Mouse (Mus musculus) CH12.LX (cell line): ENCODE measurements around the gene Epsti1.

Source experiments
- CHD2 ChIP-seq: IDR thresholded peaks from 2 replicates; pipeline ENCODE4 v1.6.1; 2011; ENCODE audit warnings: low read length, improper control_type of control experiment
- CTCF ChIP-seq, 2 experiments: IDR thresholded peaks in 1 of 2; conservative IDR thresholded peaks in 1 of 2; 2 replicates each; pipeline ENCODE4 v1.5.1; 2011 to 2012; ENCODE audit warnings: low read depth in 2 of 2, low read length in 2 of 2, improper control_type of control experiment in 1 of 2, inconsistent platforms in 1 of 2, mild to moderate bottlenecking in 1 of 2, moderate library complexity in 1 of 2
- E2F4 ChIP-seq: IDR thresholded peaks from 2 replicates; pipeline ENCODE4 v1.6.1; 2011; ENCODE audit warnings: low read depth, low read length, improper control_type of control experiment; ENCODE audit not compliant: insufficient replicate concordance
- MXI1 ChIP-seq: IDR thresholded peaks from 2 replicates; pipeline ENCODE4 v1.6.1; 2011; ENCODE audit warnings: mild to moderate bottlenecking, low read depth, low read length, improper control_type of control experiment
- SIN3A ChIP-seq: IDR thresholded peaks from 2 replicates; pipeline ENCODE4 v1.6.1; 2012; ENCODE audit warnings: low read length, improper control_type of control experiment, inconsistent platforms
- SMC3 ChIP-seq: IDR thresholded peaks from 2 replicates; pipeline ENCODE4 v1.6.1; 2011; ENCODE audit warnings: low read depth, low read length, improper control_type of control experiment
- UBTF ChIP-seq: IDR thresholded peaks from 2 replicates; pipeline ENCODE4 v1.6.1; 2012; ENCODE audit warnings: low read depth, mild to moderate bottlenecking, inconsistent platforms, low read length, improper control_type of control experiment, moderate library complexity
- ZMIZ1 ChIP-seq: IDR thresholded peaks from 2 replicates; pipeline ENCODE4 v1.6.1; 2012; ENCODE audit warnings: low read depth, mild to moderate bottlenecking, inconsistent platforms, low read length, improper control_type of control experiment

DNA sequence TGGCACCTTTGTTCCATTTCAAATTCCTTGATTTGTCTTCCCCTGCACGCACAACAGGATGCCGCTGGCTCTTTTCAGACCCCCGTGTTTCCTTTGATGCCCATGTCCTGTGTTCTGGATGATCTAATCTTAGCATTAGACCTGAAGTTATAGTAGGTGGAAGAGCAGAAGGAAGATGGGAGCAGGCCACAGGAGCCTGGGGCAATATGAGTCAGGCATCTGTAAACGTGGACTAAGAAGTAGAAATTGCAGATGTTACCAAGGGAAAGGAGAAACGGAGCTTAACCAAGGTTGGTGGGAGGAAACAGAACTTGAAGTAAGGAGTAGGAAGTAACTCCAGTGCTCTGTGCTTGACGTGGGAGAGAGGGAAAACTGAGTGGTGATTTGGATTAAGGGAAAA lies 57.7 kb downstream of the Epsti1 start:
- no peak for TF ChIP-seq SIN3A
- no peak for TF ChIP-seq E2F4
- no peak for TF ChIP-seq CTCF (conservative IDR thresholded peaks at IDR 0.05 in 1 of 2, IDR thresholded peaks at IDR 0.05 in 1 of 2; ENCODE audit: low read depth in 2 of 2, low read length in 2 of 2)
- no peak for TF ChIP-seq MXI1
- no peak for TF ChIP-seq CHD2
- TF ChIP-seq ZMIZ1: no peak
- no peak for TF ChIP-seq UBTF
- TF ChIP-seq SMC3: no peak
